Mouse (Mus musculus) myocyte (in vitro differentiated cells): Measurements from ENCODE around the gene 4930426L09Rik.

ENCODE experiments used
- CEBPB ChIP-seq: IDR thresholded peaks from 2 replicates; pipeline ENCODE4 v1.6.1; 2011; ENCODE audit warnings: mild to moderate bottlenecking, moderate library complexity; ENCODE audit not compliant: poor library complexity, insufficient read depth, severe bottlenecking
- E2F4 ChIP-seq: IDR thresholded peaks from one replicate; pipeline ENCODE4 v1.6.1; 2011; ENCODE audit warnings: mild to moderate bottlenecking, control low read depth, moderate library complexity; ENCODE audit not compliant: insufficient read depth
- MAX ChIP-seq: IDR thresholded peaks from one replicate; pipeline ENCODE4 v1.6.1; 2011; ENCODE audit warnings: low read depth, mild to moderate bottlenecking, control low read depth
- MYOD1 ChIP-seq, 3 experiments: IDR thresholded peaks; one replicate each; pipeline ENCODE4 v1.6.1; 2011; ENCODE audit warnings: control low read depth in 2 of 3, low read depth in 2 of 3, mild to moderate bottlenecking in 2 of 3, moderate library complexity in 1 of 3; ENCODE audit not compliant: insufficient read length in 2 of 3, control insufficient read depth in 1 of 3
- MYOG ChIP-seq, 3 experiments: IDR thresholded peaks; one replicate each; pipeline ENCODE4 v1.6.1; 2011; ENCODE audit warnings: control low read depth in 2 of 3, low read depth in 2 of 3, mild to moderate bottlenecking in 2 of 3; ENCODE audit not compliant: insufficient read length in 2 of 3, control insufficient read depth in 1 of 3, insufficient read depth in 1 of 3
- POLR2A ChIP-seq: IDR thresholded peaks from one replicate; pipeline ENCODE4 v1.6.1; 2011; ENCODE audit warnings: low read depth, mild to moderate bottlenecking, control low read depth, moderate library complexity; ENCODE audit not compliant: insufficient read length
- POLR2AphosphoS2 ChIP-seq: IDR thresholded peaks from one replicate; pipeline ENCODE4 v1.6.1; 2011; ENCODE audit warnings: low read depth, control low read depth; ENCODE audit not compliant: insufficient read length
- SRF ChIP-seq: IDR thresholded peaks from one replicate; pipeline ENCODE4 v1.6.1; 2011; ENCODE audit warnings: low read depth; ENCODE audit not compliant: control insufficient read depth, insufficient read length
- TCF12 ChIP-seq: IDR thresholded peaks from one replicate; pipeline ENCODE4 v1.6.1; 2011; ENCODE audit warnings: mild to moderate bottlenecking, control low read depth; ENCODE audit not compliant: poor library complexity, insufficient read depth, severe bottlenecking
- TCF3 ChIP-seq: IDR thresholded peaks from one replicate; pipeline ENCODE4 v1.6.1; 2011; ENCODE audit warnings: low read depth, control low read depth; ENCODE audit not compliant: insufficient read length
- USF1 ChIP-seq: IDR thresholded peaks from one replicate; pipeline ENCODE4 v1.6.1; 2011; ENCODE audit warnings: low read depth, mild to moderate bottlenecking, control low read depth, moderate library complexity

- TF ChIP-seq MYOD1 (IDR thresholded peaks at IDR 0.05; ENCODE audit: control insufficient read depth in 1 of 3, insufficient read length in 2 of 3, low read depth in 2 of 3) (no peak), E2F4 (no peak), TCF12 (no peak), POLR2A (no peak), POLR2AphosphoS2 (no peak), SRF (no peak), MAX (no peak), USF1 (no peak), TCF3 (no peak), CEBPB (no peak), MYOG (IDR thresholded peaks at IDR 0.05; ENCODE audit: control insufficient read depth in 1 of 3, insufficient read depth in 1 of 3, insufficient read length in 2 of 3, low read depth in 2 of 3) (no peak)
Observed at GRCm38 (mm10) chr2:19004801-19005200, 6.7 kb downstream of the 4930426L09Rik start.
